Mouse (Mus musculus) liver, adult (tissue): Measurements from ENCODE around the gene Cmtr2.

Source experiments
- GATA4 ChIP-seq: IDR thresholded peaks from 2 replicates; pipeline ENCODE4 v1.6.1; 2014; ENCODE audit warnings: mild to moderate bottlenecking, low read length; ENCODE audit not compliant: insufficient replicate concordance

Gene Cmtr2

GRCm38 (mm10) chr8:110220936-110221335 is 5.5 kb downstream of the Cmtr2 start:
- no peak for TF ChIP-seq GATA4

- no peak for TF ChIP-seq GATA4
Measured at GRCm38 (mm10) chr8:110230803-110231202, 15.3 kb downstream of the Cmtr2 start.

GRCm38 (mm10) chr8:110242278-110243177 is 27.1 kb downstream of the Cmtr2 start:
- no peak for TF ChIP-seq GATA4

- TF ChIP-seq GATA4: no peak
Measured at GRCm38 (mm10) chr8:110244566-110244965, 29.1 kb downstream of the Cmtr2 start.

GRCm38 (mm10) chr8:110247238-110247637 is 31.8 kb downstream of the Cmtr2 start:
- no peak for TF ChIP-seq GATA4

GRCm38 (mm10) chr8:110253986-110254385 is 38.5 kb downstream of the Cmtr2 start:
- no peak for TF ChIP-seq GATA4

- no peak for TF ChIP-seq GATA4
Measured at GRCm38 (mm10) chr8:110265796-110266305, 50.4 kb downstream of the Cmtr2 start.

- no peak for TF ChIP-seq GATA4
Measured at GRCm38 (mm10) chr8:110266741-110267140, 51.3 kb downstream of the Cmtr2 start, which contains the start of gene Hydin. Gene Hydin (plus strand): TSS chr8:110266977.

- TF ChIP-seq GATA4: no peak
Measured at GRCm38 (mm10) chr8:110267268-110267667, 51.8 kb downstream of the Cmtr2 start.

GRCm38 (mm10) chr8:110270659-110271058 is 55.2 kb downstream of the Cmtr2 start:
- no peak for TF ChIP-seq GATA4

- no peak for TF ChIP-seq GATA4
Measured at GRCm38 (mm10) chr8:110273394-110273793, 57.9 kb downstream of the Cmtr2 start.
